Mouse (Mus musculus): ENCODE measurements at regions not wholly inside any gene's neighbourhood (a gene's known extent, or its start where the extent isn't known, plus 50 kb on each side); places are given as distances from the start of the nearest gene placed in this dataset.

DNA sequence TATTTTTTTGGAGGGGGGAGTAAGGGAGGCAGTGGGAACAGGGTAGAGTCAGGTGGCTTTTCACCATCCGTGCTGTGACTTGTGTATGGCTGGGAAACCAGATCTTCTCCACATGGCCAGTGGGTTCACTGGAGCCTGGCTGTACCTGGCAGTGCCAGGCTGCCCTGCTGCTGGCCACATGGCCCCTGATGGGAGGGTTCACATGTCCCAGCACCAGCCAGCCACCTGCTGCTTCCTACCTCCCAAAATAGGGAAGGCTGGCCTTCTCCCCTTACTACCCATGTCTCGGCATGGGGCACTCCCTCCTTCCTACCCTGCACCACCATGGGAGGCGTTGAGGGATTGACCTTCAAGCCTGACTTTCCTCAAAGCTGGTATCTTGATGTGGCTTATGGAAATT, 82.9 kb upstream of the 1600014C23Rik start:
- TF ChIP-seq POLR2A (IDR thresholded peaks at IDR 0.05; ENCODE audit: extremely low read depth, insufficient read depth, low read length) (no peak), CTCF (IDR thresholded peaks at IDR 0.05; ENCODE audit: low read depth, low read length) (no peak)

Measured in liver, adult 2 months (tissue).